Mouse (Mus musculus) cerebellum, adult 18-20 months (tissue): ENCODE measurements around the gene Tmem218.

Experiments used
- DNase-seq, 2 experiments: peaks; one replicate each; pipeline ENCODE4 v3.0.0; 2021

Gene Tmem218

GRCm38 (mm10) chr9:37207929-37208411, at the start of gene Tmem218:
Gene Tmem218, plus strand, starts transcription at chr9:37208223.
- DNase-seq: peak; percentile 92 to 95

- no peak for DNase-seq
These were observed 47.3 kb upstream of the Tmem218 start for GRCm38 (mm10) chr9:37160686-37161085.

GRCm38 (mm10) chr9:37166899-37167298, 41.1 kb upstream of the Tmem218 start:
- no peak for DNase-seq

- DNase-seq: peak in 1 of 2 experiments; percentile 13
These were observed 34.6 kb upstream of the Tmem218 start for GRCm38 (mm10) chr9:37173376-37173775.

GRCm38 (mm10) chr9:37176002-37176401, 32.0 kb upstream of the Tmem218 start:
- no peak for DNase-seq

- peak; percentile 54 to 59 for DNase-seq
These were observed 30.9 kb upstream of the Tmem218 start for GRCm38 (mm10) chr9:37177107-37177506.

- DNase-seq: no peak
These were observed 30.5 kb upstream of the Tmem218 start for GRCm38 (mm10) chr9:37177551-37177950.

GRCm38 (mm10) chr9:37178911-37179310, 29.1 kb upstream of the Tmem218 start:
- DNase-seq: no peak

- DNase-seq: no peak
These were observed 28.4 kb upstream of the Tmem218 start for GRCm38 (mm10) chr9:37179596-37179995.

GRCm38 (mm10) chr9:37181596-37181995, 26.4 kb upstream of the Tmem218 start:
- no peak for DNase-seq

- no peak for DNase-seq
These were observed 24.8 kb upstream of the Tmem218 start for GRCm38 (mm10) chr9:37183176-37183575.

GRCm38 (mm10) chr9:37187407-37187806, 20.6 kb upstream of the Tmem218 start:
- no peak for DNase-seq

- no peak for DNase-seq
These were observed 20.0 kb upstream of the Tmem218 start for GRCm38 (mm10) chr9:37188024-37188423.

- DNase-seq: no peak
These were observed 11.0 kb upstream of the Tmem218 start for GRCm38 (mm10) chr9:37197067-37197466.

- no peak for DNase-seq
These were observed 7.6 kb upstream of the Tmem218 start for GRCm38 (mm10) chr9:37200414-37200813.

GRCm38 (mm10) chr9:37203884-37204283, 4.1 kb upstream of the Tmem218 start:
- DNase-seq: no peak

- DNase-seq: no peak
These were observed 5.2 kb downstream of the Tmem218 start for GRCm38 (mm10) chr9:37213060-37213738.

GRCm38 (mm10) chr9:37214327-37215060, 6.5 kb downstream of the Tmem218 start:
- DNase-seq: no peak

- no peak for DNase-seq
These were observed 12.7 kb downstream of the Tmem218 start for GRCm38 (mm10) chr9:37220755-37221154.

GRCm38 (mm10) chr9:37225581-37225980, 17.6 kb downstream of the Tmem218 start:
- DNase-seq: no peak

- peak; percentile 74 to 76 for DNase-seq
These were observed 21.9 kb downstream of the Tmem218 start for GRCm38 (mm10) chr9:37229880-37230325.

GRCm38 (mm10) chr9:37230486-37231195, 22.6 kb downstream of the Tmem218 start:
- DNase-seq: no peak
